Mouse (Mus musculus): Measurements from ENCODE around the gene Myo6. TPM values are rescaled to one million over a fixed set of nuclear protein-coding genes. Genes with fewer than 3 reads are reported as not detected.

Gene Myo6
- total and polyA plus RNA-seq, 3 experiments, result 1.2 to 1.6 TPM; not detected in 1

- TF ChIP-seq POLR2A (IDR thresholded peaks at IDR 0.05; ENCODE audit: control insufficient read depth in 1 of 2, insufficient read depth in 1 of 2, low read depth in 1 of 2, low read length in 2 of 2, poor library complexity in 1 of 2) (no peak), MAX (IDR thresholded peaks at IDR 0.05; ENCODE audit: low read length) (no peak), ZC3H11A (IDR thresholded peaks at IDR 0.05; ENCODE audit: low read depth, low read length) (no peak), ELF1 (IDR thresholded peaks at IDR 0.05; ENCODE audit: low read depth, low read length) (no peak), TBP (IDR thresholded peaks at IDR 0.05; ENCODE audit: low read depth, low read length) (no peak), MYC (IDR thresholded peaks at IDR 0.05; ENCODE audit: low read depth, low read length) (no peak), GATA1 (IDR thresholded peaks at IDR 0.05; ENCODE audit: low read depth, low read length) (no peak), ZMIZ1 (IDR thresholded peaks at IDR 0.05; ENCODE audit: low read depth, low read length) (no peak), TAL1 (IDR thresholded peaks at IDR 0.05; ENCODE audit: low read length) (no peak), USF1 (IDR thresholded peaks at IDR 0.05; ENCODE audit: low read depth, low read length) (no peak), SMC3 (IDR thresholded peaks at IDR 0.05; ENCODE audit: low read depth, low read length) (no peak), POLR2AphosphoS5 (IDR thresholded peaks at IDR 0.05; ENCODE audit: borderline replicate concordance, low read depth, low read length) (no peak)
- no peaks in the 10 kb centered on the region for H3K79me2 ChIP-seq (ENCODE audit: control insufficient read depth, insufficient read depth, low read length, poor library complexity)
- H3K36me3 ChIP-seq (ENCODE audit: control insufficient read depth in 1 of 2, insufficient read depth in 2 of 2, low read length in 2 of 2), result no peaks in the 10 kb centered on the region
- DNase-seq (ENCODE audit: low read depth, low spot score), result no peak
- no peaks in the 10 kb centered on the region for H3K27me3 ChIP-seq (ENCODE audit: control insufficient read depth in 1 of 2, insufficient read depth in 2 of 2, low read length in 2 of 2)
- no peaks in the 10 kb centered on the region for H3K4me1 ChIP-seq (ENCODE audit: control insufficient read depth in 1 of 2, insufficient read depth in 2 of 2, low read length in 2 of 2)
- H3K4me3 ChIP-seq (ENCODE audit: control insufficient read depth in 1 of 2, insufficient read depth in 1 of 2, low read depth in 2 of 2, low read length in 2 of 2), result no peak overlapping the region
- H3K27ac ChIP-seq (ENCODE audit: control insufficient read depth, low read depth, low read length), result no peak overlapping the region
- H3K9me3 ChIP-seq (replicated peaks; ENCODE audit: insufficient read depth, low read length), result no peaks in the 10 kb centered on the region
- no peak overlapping the region for H3K9ac ChIP-seq (ENCODE audit: control insufficient read depth, low read depth, low read length, poor library complexity, severe bottlenecking)
Observed at GRCm38 (mm10) chr9:80338026-80338425, 173.2 kb downstream of the Myo6 start.

- TF ChIP-seq RCOR1 (IDR thresholded peaks at IDR 0.05; ENCODE audit: low read depth, low read length) (no peak), ETS1 (IDR thresholded peaks at IDR 0.05; ENCODE audit: low read depth, low read length) (no peak), USF2 (IDR thresholded peaks at IDR 0.05; ENCODE audit: borderline replicate concordance in 1 of 2, insufficient read depth in 1 of 2, low read depth in 1 of 2, low read length in 2 of 2) (no peak), BHLHE40 (IDR thresholded peaks at IDR 0.05; ENCODE audit: borderline replicate concordance, low read depth, low read length) (no peak), EP300 (IDR thresholded peaks at IDR 0.05; ENCODE audit: low read depth in 1 of 2, low read length in 2 of 2) (no peak), MAZ (IDR thresholded peaks at IDR 0.05; ENCODE audit: low read depth, low read length) (no peak), JUND (IDR thresholded peaks at IDR 0.05; ENCODE audit: low read depth, low read length) (no peak), SIN3A (IDR thresholded peaks at IDR 0.05; ENCODE audit: low read length) (no peak), ZNF384 (IDR thresholded peaks at IDR 0.05; ENCODE audit: low read depth, low read length) (no peak)
- no peaks in the 10 kb centered on the region; a peak in 1 of 4 replicates for H3K4me1 ChIP-seq (ENCODE audit: control insufficient read depth in 1 of 2, insufficient read depth in 2 of 2, low read length in 2 of 2)
- H3K27me3 ChIP-seq (ENCODE audit: control insufficient read depth in 1 of 2, insufficient read depth in 2 of 2, low read length in 2 of 2), result no peaks in the 10 kb centered on the region
Observed at GRCm38 (mm10) chr9:80340927-80341326, 176.1 kb downstream of the Myo6 start.

More at GRCm38 (mm10) chr9:80340927-80341326, 176.1 kb downstream of the Myo6 start:
- no peak for DNase-seq (ENCODE audit: low read depth, low spot score)
- Histone ChIP-seq H3K79me2 (ENCODE audit: control insufficient read depth, insufficient read depth, low read length, poor library complexity) (no peaks in the 10 kb centered on the region), H3K27ac (ENCODE audit: control insufficient read depth, low read depth, low read length) (no peak overlapping the region), H3K9ac (ENCODE audit: control insufficient read depth, low read depth, low read length, poor library complexity, severe bottlenecking) (no peak overlapping the region), H3K9me3 (replicated peaks; ENCODE audit: insufficient read depth, low read length) (no peaks in the 10 kb centered on the region), H3K36me3 (ENCODE audit: control insufficient read depth in 1 of 2, insufficient read depth in 2 of 2, low read length in 2 of 2) (no peaks in the 10 kb centered on the region), H3K4me3 (ENCODE audit: control insufficient read depth in 1 of 2, insufficient read depth in 1 of 2, low read depth in 2 of 2, low read length in 2 of 2) (no peak overlapping the region)

All from MEL (cell line).